Mouse (Mus musculus) liver, embryonic 16.5 days (tissue): Measurements from ENCODE around the gene Pcyt2. TPM values are rescaled to one million over a fixed set of nuclear protein-coding genes. Genes with fewer than 3 reads are reported as not detected.

ENCODE experiments used
- ATAC-seq: fragments of 200-750 bp; cut with Nextera tagmentation; 2 replicates; pipeline ENCODE4 v1.8.0; 2017; ENCODE audit warnings: low read depth, mild to moderate bottlenecking, moderate number of reproducible peaks, moderate library complexity
- H3K27ac ChIP-seq: fragments of 300-500 bp; sonication (generic); 2 replicates; pipeline ENCODE4 v1.5.1; 2014; ENCODE audit warnings: mild to moderate bottlenecking, low read length
- H3K27me3 ChIP-seq: fragments of 300-500 bp; sonication (generic); 2 replicates; pipeline ENCODE4 v1.6.1; 2014; ENCODE audit warnings: low read depth, low read length, mixed read lengths; ENCODE audit not compliant: control insufficient read depth, insufficient read depth
- H3K36me3 ChIP-seq: fragments of 300-500 bp; sonication (generic); 2 replicates; pipeline ENCODE4 v1.6.1; 2014; ENCODE audit warnings: mild to moderate bottlenecking; ENCODE audit not compliant: control insufficient read depth, insufficient read depth
- H3K4me1 ChIP-seq: fragments of 300-500 bp; sonication (generic); 2 replicates; pipeline ENCODE4 v1.6.1; 2014; ENCODE audit warnings: low read depth, low read length, mixed read lengths; ENCODE audit not compliant: control insufficient read depth
- H3K4me2 ChIP-seq: fragments of 300-500 bp; sonication (generic); 2 replicates; pipeline ENCODE4 v1.6.1; 2014; ENCODE audit warnings: low read depth, low read length, mixed read lengths
- H3K4me3 ChIP-seq: fragments of 300-500 bp; sonication (generic); 2 replicates; pipeline ENCODE4 v1.5.1; 2014; ENCODE audit warnings: low read depth, mild to moderate bottlenecking, low read length
- H3K9ac ChIP-seq: fragments of 300-500 bp; sonication (generic); 2 replicates; pipeline ENCODE4 v1.6.1; 2014; ENCODE audit warnings: low read depth, low read length
- H3K9me3 ChIP-seq: fragments of 300-500 bp; sonication (generic); replicated peaks from 2 replicates; pipeline ENCODE4 v1.6.1; 2016; ENCODE audit warnings: low read length; ENCODE audit not compliant: control insufficient read depth
- WGBS: fragments of 180-500 bp; shearing (Covaris S2); extraction: QIAGEN DNeasy Blood & Tissue Kit; methylation state at CpG from one replicate; pipeline ENCODE4 v1.1.7; 2014; ENCODE audit not compliant: insufficient replicate concordance; 5-methylcytosine and 5-hydroxymethylcytosine counted together
- polyA plus RNA-seq: library from polyadenylated mRNA; unstranded; fragments of >200 nt; fragmentation: Nextera tagmentation; extraction: Ambion mirVana; gene quantifications from 2 replicates; pipeline ENCODE4 v1.2.1, GENCODE M21; 2015

Pcyt2 gene
- polyA plus RNA-seq, 1 experiment from 2014 or later = 184 TPM

GRCm38 (mm10) chr11:120580871-120581331 is 36.8 kb downstream of the Pcyt2 start:
- H3K9ac ChIP-seq = peak overlapping the region; percentile 87
- no peaks in the 10 kb centered on the region for H3K9me3 ChIP-seq
- peaks cover 32% of the 10 kb centered on the region for H3K36me3 ChIP-seq
- peak overlapping the region; percentile 86 for H3K27ac ChIP-seq
- H3K4me2 ChIP-seq = peak overlapping the region; percentile 96
- under 1% methylated on average over 41 of the region's 44 CpGs for WGBS
- peak overlapping the region; percentile 88 for H3K4me3 ChIP-seq
- no peaks in the 10 kb centered on the region for H3K27me3 ChIP-seq
- H3K4me1 ChIP-seq = peaks cover 42% of the 10 kb centered on the region
- peak; percentile 70 for ATAC-seq

- Histone ChIP-seq H3K4me3 (peak overlapping the region; percentile 88), H3K4me2 (peak overlapping the region; percentile 96), H3K4me1 (peaks cover 42% of the 10 kb centered on the region), H3K9ac (peak overlapping the region; percentile 87), H3K27me3 (no peaks in the 10 kb centered on the region), H3K9me3 (no peaks in the 10 kb centered on the region), H3K36me3 (peaks cover 26% of the 10 kb centered on the region), H3K27ac (peak overlapping the region; percentile 86)
- ATAC-seq = no peak
- 39% methylated on average over 7 of the region's 7 CpGs for WGBS
Measured at GRCm38 (mm10) chr11:120580190-120580589, 37.5 kb downstream of the Pcyt2 start.

- Histone ChIP-seq H3K9ac (peak overlapping the region; percentile 87; the same call in 1 of the 2 replicates), H3K27me3 (no peaks in the 10 kb centered on the region), H3K27ac (no peak overlapping the region; the same call in 1 of the 2 replicates), H3K36me3 (peaks cover 23% of the 10 kb centered on the region), H3K4me2 (peak overlapping the region; percentile 96), H3K4me3 (peak overlapping the region; percentile 88), H3K9me3 (no peaks in the 10 kb centered on the region), H3K4me1 (peaks cover 46% of the 10 kb centered on the region)
- 56% methylated on average over 15 of the region's 15 CpGs for WGBS
- ATAC-seq = no peak
Measured at GRCm38 (mm10) chr11:120579316-120580107, 38.2 kb downstream of the Pcyt2 start.

- no peak overlapping the region for H3K4me2 ChIP-seq
Measured at GRCm38 (mm10) chr11:120578694-120579243, 39.0 kb downstream of the Pcyt2 start.

GRCm38 (mm10) chr11:120578024-120578693 is 39.6 kb downstream of the Pcyt2 start:
- H3K4me1 ChIP-seq = peaks cover 51% of the 10 kb centered on the region
- ATAC-seq = no peak

More at GRCm38 (mm10) chr11:120578694-120579243, 39.0 kb downstream of the Pcyt2 start:
- no peaks in the 10 kb centered on the region for H3K9me3 ChIP-seq
- H3K9ac ChIP-seq = no peak overlapping the region
- WGBS = 81% methylated on average over 11 of the region's 11 CpGs
- no peak overlapping the region for H3K27ac ChIP-seq
- ATAC-seq = no peak
- no peaks in the 10 kb centered on the region for H3K27me3 ChIP-seq
- H3K36me3 ChIP-seq = peaks cover 17% of the 10 kb centered on the region
- H3K4me1 ChIP-seq = peaks cover 51% of the 10 kb centered on the region
- H3K4me3 ChIP-seq = no peak overlapping the region

GRCm38 (mm10) chr11:120577211-120578023 is 40.3 kb downstream of the Pcyt2 start:
- WGBS = 71% methylated on average over 7 of the region's 7 CpGs
- Histone ChIP-seq H3K4me3 (peak overlapping the region; percentile 18; the same call in 1 of the 2 replicates), H3K27me3 (no peaks in the 10 kb centered on the region), H3K27ac (peak overlapping the region; percentile 81), H3K9me3 (no peaks in the 10 kb centered on the region), H3K4me2 (peak overlapping the region; percentile 41), H3K4me1 (peaks cover 48% of the 10 kb centered on the region), H3K36me3 (peaks cover 16% of the 10 kb centered on the region), H3K9ac (no peak overlapping the region)
- no peak for ATAC-seq

More at GRCm38 (mm10) chr11:120578024-120578693, 39.6 kb downstream of the Pcyt2 start:
- Histone ChIP-seq H3K27ac (no peak overlapping the region), H3K36me3 (peaks cover 16% of the 10 kb centered on the region), H3K27me3 (no peaks in the 10 kb centered on the region), H3K4me2 (no peak overlapping the region), H3K4me3 (no peak overlapping the region), H3K9me3 (no peaks in the 10 kb centered on the region), H3K9ac (no peak overlapping the region)
- 80% methylated on average over 10 of the region's 10 CpGs for WGBS

- 0 out of 2 replicates have a peak overlapping the region, but pooled peaks have one; percentile 21 for H3K9ac ChIP-seq
- H3K4me2 ChIP-seq = peak overlapping the region; percentile 41
- 85% methylated on average over 3 of the region's 3 CpGs for WGBS
- no peaks in the 10 kb centered on the region for H3K9me3 ChIP-seq
- H3K27me3 ChIP-seq = no peaks in the 10 kb centered on the region
- peaks cover 17% of the 10 kb centered on the region for H3K36me3 ChIP-seq
- H3K4me3 ChIP-seq = peak overlapping the region; percentile 18; the same call in 1 of the 2 replicates
- H3K4me1 ChIP-seq = peaks cover 49% of the 10 kb centered on the region
- no peak for ATAC-seq
- peak overlapping the region; percentile 81 for H3K27ac ChIP-seq
Measured at GRCm38 (mm10) chr11:120576365-120576981, 41.3 kb downstream of the Pcyt2 start.

GRCm38 (mm10) chr11:120575940-120576339 is 41.8 kb downstream of the Pcyt2 start:
- H3K4me2 ChIP-seq = no peak overlapping the region

More at GRCm38 (mm10) chr11:120575940-120576339, 41.8 kb downstream of the Pcyt2 start:
- H3K9me3 ChIP-seq = no peaks in the 10 kb centered on the region
- H3K4me1 ChIP-seq = peaks cover 55% of the 10 kb centered on the region
- H3K9ac ChIP-seq = no peak overlapping the region
- ATAC-seq = no peak
- no peak overlapping the region for H3K4me3 ChIP-seq
- no peaks in the 10 kb centered on the region for H3K27me3 ChIP-seq
- H3K27ac ChIP-seq = peak overlapping the region; percentile 79
- peaks cover 22% of the 10 kb centered on the region for H3K36me3 ChIP-seq
